Mouse (Mus musculus): ENCODE results near the gene Itgb1bp2.

The Itgb1bp2 gene

GRCm38 (mm10) chrX:101448886-101449475 is at the start of gene Itgb1bp2:
Gene Itgb1bp2 (plus strand): TSS chrX:101449088.
- DNase-seq (ENCODE audit: low spot score in 2 of 2), result no peak

DNA sequence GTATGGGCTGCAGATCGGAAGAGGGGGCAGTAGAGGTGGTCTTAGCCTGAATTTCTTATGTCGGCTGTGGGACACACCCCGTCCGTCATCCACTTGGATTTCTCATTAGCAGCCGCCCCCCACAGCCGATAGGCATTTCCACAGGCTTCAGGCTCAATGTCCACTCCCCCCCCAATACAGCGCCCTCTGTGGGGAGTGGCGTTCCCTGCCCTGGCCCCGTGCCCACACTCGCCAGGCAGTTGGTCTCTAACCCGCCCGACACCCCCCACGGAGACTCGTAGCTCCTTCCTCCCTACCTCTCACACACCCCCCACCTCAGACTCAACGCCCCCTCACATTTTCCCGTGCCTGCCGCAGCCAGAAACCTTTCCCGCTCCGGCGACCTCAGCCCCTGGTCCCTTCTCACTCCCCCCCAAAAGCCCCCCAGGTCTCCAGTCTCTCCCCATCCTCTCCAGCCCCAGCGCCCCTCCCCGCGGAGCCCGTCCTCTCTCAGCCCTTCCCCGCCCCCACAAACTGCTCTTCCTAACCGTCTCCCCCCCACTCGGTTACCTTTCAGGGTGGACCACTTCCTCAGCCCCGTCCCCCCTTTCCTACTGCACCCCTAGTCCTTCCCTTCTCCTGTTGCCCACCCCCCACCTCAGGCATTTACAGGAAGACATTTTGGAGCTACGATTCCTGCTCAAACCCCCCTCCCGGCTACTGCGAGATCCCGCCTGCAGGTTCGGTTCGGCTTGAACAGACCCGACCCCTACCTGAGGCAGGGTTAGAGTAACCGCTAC is 29.8 kb upstream of the Itgb1bp2 start:
- DNase-seq (ENCODE audit: low spot score in 2 of 2), result peak; percentile 9 to 60

- DNase-seq (ENCODE audit: low spot score in 2 of 2), result peak; percentile 66 to 83
Measured at GRCm38 (mm10) chrX:101419725-101420699, 28.9 kb upstream of the Itgb1bp2 start.

- no peak for DNase-seq (ENCODE audit: low spot score in 2 of 2)
Measured at GRCm38 (mm10) chrX:101420700-101421095, 28.2 kb upstream of the Itgb1bp2 start, which contains the start of gene Zmym3. Gene Zmym3 (minus strand): TSS chrX:101420849.

DNA sequence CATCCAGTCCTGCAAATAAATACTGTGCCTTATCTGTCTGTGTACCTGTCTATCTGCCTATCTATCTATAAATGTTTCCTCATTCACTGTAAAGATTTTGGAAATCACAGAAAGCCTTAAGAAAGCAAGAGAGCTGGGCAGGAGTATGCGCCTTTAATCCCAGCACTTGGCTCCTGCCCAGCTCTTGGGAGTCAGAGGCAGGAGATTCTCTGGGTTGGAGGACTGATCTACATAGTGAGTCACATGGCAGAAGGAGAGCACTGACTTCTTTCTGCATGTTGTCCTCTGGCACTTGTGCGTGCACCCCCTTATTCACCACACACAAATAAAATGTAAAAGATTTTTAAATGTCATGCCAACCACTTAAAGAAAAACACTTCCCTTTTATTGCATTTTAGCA is 25.4 kb upstream of the Itgb1bp2 start:
- no peak for DNase-seq (ENCODE audit: low spot score in 2 of 2)

- peak; percentile 14 to 52 for DNase-seq (ENCODE audit: low spot score in 2 of 2)
Measured at GRCm38 (mm10) chrX:101427774-101428173, 21.1 kb upstream of the Itgb1bp2 start.

- peak in 1 of 2 experiments; percentile 16 for DNase-seq (ENCODE audit: low spot score in 2 of 2)
Measured at GRCm38 (mm10) chrX:101428785-101429141, 20.1 kb upstream of the Itgb1bp2 start.

DNA sequence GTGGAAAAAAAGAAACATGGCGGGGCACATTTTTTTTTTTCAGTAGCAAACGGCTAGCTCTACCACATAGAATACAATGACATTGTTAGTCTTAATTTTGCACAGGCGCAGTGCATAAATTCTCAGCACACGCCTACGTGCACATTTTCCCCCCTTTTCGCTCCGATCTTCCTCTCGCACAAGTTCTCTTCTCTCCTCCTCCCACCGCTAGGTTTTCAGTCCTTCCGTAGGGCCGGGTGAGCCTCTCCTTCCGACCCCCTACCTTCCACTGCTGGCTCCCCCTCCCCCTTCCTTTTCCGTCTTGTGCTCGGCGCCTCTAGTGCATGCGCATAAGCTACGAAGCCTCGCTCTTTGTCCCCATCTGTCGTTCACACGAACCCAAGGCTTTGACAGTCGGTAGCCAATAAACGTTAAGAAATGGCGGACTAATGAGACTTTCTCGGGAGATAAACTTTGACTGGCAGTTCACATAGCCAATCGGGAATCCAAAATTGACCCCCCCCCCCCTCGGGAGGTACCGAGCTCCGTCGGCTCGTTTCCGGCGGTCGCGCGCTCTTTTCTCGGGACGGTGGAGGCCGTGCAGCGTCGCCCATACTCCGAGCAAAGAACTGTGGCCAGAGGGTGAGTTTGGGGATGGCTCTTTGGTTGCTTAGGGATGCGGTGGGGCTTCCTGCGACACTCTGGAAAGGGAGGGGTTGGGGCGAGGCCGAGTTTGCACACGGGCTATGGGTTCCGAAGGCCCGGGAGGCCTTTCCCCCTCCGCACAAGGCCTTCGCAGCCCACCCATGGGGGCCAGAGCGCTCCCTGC is 19.5 kb upstream of the Itgb1bp2 start, which contains the start of gene Nono:
Gene Nono (plus strand): TSS at position 177 of the 808 bp plus-strand sequence.
- peak; percentile 55 to 82 for DNase-seq (ENCODE audit: low spot score in 2 of 2)

DNA sequence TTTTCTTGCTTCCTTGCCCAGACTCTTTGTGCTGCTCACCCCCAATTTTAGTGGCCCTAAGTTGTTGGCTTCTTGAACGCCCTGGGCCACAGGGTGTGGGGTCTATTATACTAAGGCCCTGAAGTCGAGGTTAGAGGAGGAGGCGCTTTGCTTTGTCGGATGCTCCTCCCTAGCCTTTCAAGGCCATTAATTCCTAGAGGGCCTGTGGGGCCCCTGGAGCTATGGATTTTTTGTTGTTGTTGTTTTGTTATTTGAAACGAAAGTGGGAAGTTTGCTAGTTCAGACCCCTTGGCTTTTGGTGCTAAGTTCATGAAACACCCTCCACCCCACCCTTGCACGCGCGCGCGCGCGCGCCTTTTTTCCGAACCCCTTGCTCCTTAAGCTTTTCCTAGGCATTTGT is 18.9 kb upstream of the Itgb1bp2 start:
- DNase-seq (ENCODE audit: low spot score in 2 of 2), result peak in 1 of 2 experiments; percentile 43

GRCm38 (mm10) chrX:101451147-101451546 is 2.3 kb downstream of the Itgb1bp2 start:
- no peak for DNase-seq (ENCODE audit: low spot score in 2 of 2)

GRCm38 (mm10) chrX:101451591-101451990 is 2.7 kb downstream of the Itgb1bp2 start:
- no peak for DNase-seq (ENCODE audit: low spot score in 2 of 2)

DNA sequence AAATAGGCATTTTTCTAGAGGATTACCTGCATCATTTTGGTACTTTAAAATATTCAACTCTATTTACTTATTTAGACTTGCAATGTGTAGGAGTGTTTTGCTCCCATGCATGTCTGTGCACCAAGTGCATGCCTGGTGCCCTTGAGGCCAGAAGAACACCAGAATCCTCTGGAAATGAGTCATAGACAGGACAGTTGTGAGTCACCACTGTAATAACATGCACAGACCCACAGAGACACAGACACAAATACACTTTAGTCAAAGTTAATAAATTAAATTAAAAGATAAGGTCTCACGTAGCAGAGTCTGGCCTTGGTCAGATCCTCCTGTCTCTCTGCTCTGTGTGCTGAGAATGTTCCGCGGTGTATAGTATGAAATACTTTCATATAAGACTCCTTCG is 23.3 kb downstream of the Itgb1bp2 start:
- DNase-seq (ENCODE audit: low spot score in 2 of 2), result no peak

DNA sequence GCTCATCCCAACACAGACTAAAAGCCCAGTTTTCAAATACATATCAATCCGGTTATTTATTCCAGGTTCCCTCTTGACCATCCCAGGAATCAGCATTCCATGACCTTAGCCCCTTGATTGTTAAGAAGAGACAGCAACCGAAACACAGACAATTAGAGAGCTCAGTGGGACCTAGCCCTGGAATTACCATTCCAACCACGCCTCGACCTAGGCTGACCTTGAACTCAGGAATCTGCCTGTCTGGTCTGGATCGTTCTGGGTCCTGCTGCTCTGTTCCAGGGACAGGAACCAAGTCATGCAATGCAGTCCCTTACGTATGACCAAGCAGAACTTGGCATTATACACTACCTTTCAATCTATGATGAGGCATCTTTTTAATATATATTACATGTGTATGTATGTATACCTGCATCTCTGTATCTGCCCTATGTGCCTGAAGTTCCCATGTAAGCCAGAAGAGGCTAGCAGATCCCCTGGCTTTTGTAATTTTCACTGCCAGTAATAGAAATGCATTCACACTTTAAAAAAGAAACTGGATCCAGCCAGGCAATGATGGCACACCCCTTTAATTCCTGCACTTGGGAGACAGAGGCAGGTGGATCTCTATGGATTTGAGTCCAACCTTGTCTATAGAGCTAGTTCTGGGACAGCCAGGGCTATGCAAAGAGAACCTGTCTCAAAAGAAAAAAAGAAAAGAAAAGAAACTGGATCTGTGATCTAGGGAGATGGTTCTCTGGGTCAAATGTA is 32.9 kb downstream of the Itgb1bp2 start:
- DNase-seq (ENCODE audit: low spot score in 2 of 2), result no peak

DNA sequence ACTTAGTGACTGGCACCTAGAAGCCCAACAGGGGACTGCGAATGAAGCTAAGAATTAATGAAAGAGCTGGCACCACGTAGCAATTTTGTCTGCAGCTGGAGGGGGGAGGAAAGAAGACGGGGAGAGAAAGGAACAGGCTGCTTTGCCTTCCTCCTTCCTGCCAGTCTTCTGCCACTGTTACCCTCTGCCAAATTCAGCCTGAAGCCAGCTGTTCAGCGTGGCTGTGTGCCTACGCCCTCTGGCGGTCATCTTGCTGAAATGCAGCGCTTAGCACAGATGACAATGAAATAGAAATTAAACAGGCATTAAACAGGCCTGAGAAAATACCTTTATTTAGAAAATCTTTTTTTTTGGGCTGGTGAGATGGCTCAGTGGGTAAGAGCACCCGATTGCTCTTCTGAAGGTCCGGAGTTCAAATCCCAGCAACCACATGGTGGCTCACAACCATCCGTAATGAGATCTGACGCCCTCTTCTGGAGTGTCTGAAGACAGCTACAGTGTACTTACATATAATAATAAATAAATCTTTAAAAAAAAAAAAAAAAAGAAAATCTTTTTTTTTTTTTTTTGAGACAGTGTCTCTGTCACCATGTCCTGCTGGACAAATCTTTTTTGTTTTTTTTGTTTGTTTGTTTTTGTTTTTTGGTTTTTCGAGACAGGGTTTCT is 37.7 kb downstream of the Itgb1bp2 start:
- DNase-seq (ENCODE audit: low spot score in 2 of 2), result peak; percentile 5 to 50

Data from spleen, postnatal 10 days (tissue).